Mouse (Mus musculus) adrenal gland, adult 18-20 months (tissue): ENCODE measurements around the gene Zfp683. TPM values are rescaled to one million over a fixed set of nuclear protein-coding genes. Genes with fewer than 3 reads are reported as not detected.
A peak's percentile ranks its signal among the peaks of the same experiment; 100 is the strongest.

Source experiments
- DNase-seq, 2 experiments: peaks; one replicate each; pipeline ENCODE4 v3.0.0; 2021 to 2022; ENCODE audit warnings: low spot score in 2 of 2
- long read RNA-seq, 2 experiments: library from polyadenylated mRNA; stranded (forward); transcript quantifications; one replicate each; pipeline ENCODE4 v2.0.0; 2021
- total RNA-seq, 2 experiments: library from RNA; stranded (reverse); gene quantifications; 1 replicate in 1 of 2; 2 replicates in 1 of 2; pipeline ENCODE4 v1.2.3; 2021

Gene Zfp683
- under 1 TPM in 1 of 2 experiments, not detected in 1; 0.32 TPM for total RNA-seq
- long read RNA-seq, experiment 1: 0 reads
- long read RNA-seq, experiment 2: 0 reads

GRCm38 (mm10) chr4:134053538-134053937, at the start of gene Zfp683:
Zfp683 (plus strand) TSS chr4:134053838.
- no peak for DNase-seq

GRCm38 (mm10) chr4:134005581-134006358, 47.9 kb upstream of the Zfp683 start:
- DNase-seq: no peak

GRCm38 (mm10) chr4:134006845-134007244, 46.8 kb upstream of the Zfp683 start:
- no peak for DNase-seq

- no peak for DNase-seq
Observed at GRCm38 (mm10) chr4:134009709-134010108, 43.9 kb upstream of the Zfp683 start.

GRCm38 (mm10) chr4:134011450-134012414, 41.9 kb upstream of the Zfp683 start:
- DNase-seq: no peak

GRCm38 (mm10) chr4:134012858-134013528, 40.6 kb upstream of the Zfp683 start:
- DNase-seq: no peak

GRCm38 (mm10) chr4:134016208-134016607, 37.4 kb upstream of the Zfp683 start:
- no peak for DNase-seq

- no peak for DNase-seq
Observed at GRCm38 (mm10) chr4:134016767-134017166, 36.9 kb upstream of the Zfp683 start.

- no peak for DNase-seq
Observed at GRCm38 (mm10) chr4:134017201-134017865, 36.3 kb upstream of the Zfp683 start.

GRCm38 (mm10) chr4:134018038-134018778, 35.4 kb upstream of the Zfp683 start:
- no peak for DNase-seq

GRCm38 (mm10) chr4:134018779-134019145, 34.9 kb upstream of the Zfp683 start, which contains the start of gene Lin28a:
Lin28a (minus strand) TSS chr4:134018841.
- DNase-seq: no peak

GRCm38 (mm10) chr4:134019210-134019609, 34.4 kb upstream of the Zfp683 start:
- DNase-seq: no peak

- DNase-seq: no peak
Observed at GRCm38 (mm10) chr4:134019641-134020351, 33.8 kb upstream of the Zfp683 start.

- DNase-seq: peak; percentile 63 to 75
Observed at GRCm38 (mm10) chr4:134020621-134021020, 33.0 kb upstream of the Zfp683 start.

GRCm38 (mm10) chr4:134025802-134026201, 27.8 kb upstream of the Zfp683 start:
- DNase-seq: no peak

GRCm38 (mm10) chr4:134035953-134036352, 17.7 kb upstream of the Zfp683 start:
- peak; percentile 79 to 83 for DNase-seq

GRCm38 (mm10) chr4:134041317-134042123, 12.1 kb upstream of the Zfp683 start:
- DNase-seq: no peak

GRCm38 (mm10) chr4:134043041-134043440, 10.6 kb upstream of the Zfp683 start:
- DNase-seq: no peak
